Mouse (Mus musculus) splenic B cell, adult 2 months (primary cell): ENCODE data around the gene Gfy.
A peak's percentile ranks its signal among the peaks of the same experiment; 100 is the strongest.

ENCODE experiments used
- DNase-seq: peaks from one replicate; pipeline ENCODE4 v3.0.0-alpha.2; 2011; ENCODE audit warnings: low read depth, low spot score
- H3K27me3 ChIP-seq: 2 replicates; pipeline ENCODE4 v1.6.1; 2012; ENCODE audit warnings: mild to moderate bottlenecking, low read length, moderate library complexity, mixed read lengths; ENCODE audit not compliant: control insufficient read depth, poor library complexity, insufficient read depth, severe bottlenecking
- H3K36me3 ChIP-seq: 2 replicates; pipeline ENCODE4 v1.6.1; 2012; ENCODE audit warnings: mild to moderate bottlenecking, low read length, moderate library complexity, mixed read lengths; ENCODE audit not compliant: control insufficient read depth, poor library complexity, insufficient read depth, severe bottlenecking

Gfy gene

DNA sequence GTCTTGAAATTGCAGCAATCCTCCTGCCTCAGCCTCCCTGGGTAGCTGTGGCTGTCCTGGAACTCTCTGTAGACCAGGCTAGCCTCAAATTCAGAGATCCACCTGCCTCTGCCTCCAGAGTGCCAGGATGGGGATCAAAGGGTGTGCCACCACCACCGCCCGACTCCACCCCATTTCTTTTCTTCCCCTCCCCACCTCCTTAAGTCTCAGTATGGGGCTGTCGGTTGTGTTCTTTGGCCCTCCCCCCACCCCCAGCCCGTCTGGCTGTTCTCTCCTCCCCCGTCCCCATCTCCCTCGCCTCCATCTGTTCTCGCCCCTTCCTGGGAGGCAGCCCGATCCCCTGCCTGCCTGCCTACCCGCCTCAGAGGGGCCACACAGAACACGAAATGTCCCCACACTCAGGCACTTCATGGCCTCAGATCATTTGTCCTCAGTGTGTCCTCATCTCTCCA lies 12.4 kb downstream of the Gfy start:
- no peaks in the 10 kb centered on the region for H3K27me3 ChIP-seq
- no peak for DNase-seq
- no peaks in the 10 kb centered on the region for H3K36me3 ChIP-seq

- Histone ChIP-seq H3K27me3 (no peaks in the 10 kb centered on the region), H3K36me3 (no peaks in the 10 kb centered on the region)
- DNase-seq, result no peak
Measured at GRCm38 (mm10) chr7:45165701-45166100, 13.7 kb downstream of the Gfy start.

- Histone ChIP-seq H3K36me3 (no peaks in the 10 kb centered on the region; the same call in 1 of the 2 replicates), H3K27me3 (no peaks in the 10 kb centered on the region)
- DNase-seq, result no peak
Measured at GRCm38 (mm10) chr7:45164833-45165232, 14.5 kb downstream of the Gfy start.

GRCm38 (mm10) chr7:45163735-45164490 lies 15.5 kb downstream of the Gfy start, which contains the start of gene Slc17a7:
Gene Slc17a7, plus strand, starts transcription at chr7:45163949.
- Histone ChIP-seq H3K27me3 (no peaks in the 10 kb centered on the region), H3K36me3 (no peaks in the 10 kb centered on the region; the same call in 1 of the 2 replicates)
- peak; percentile 49 for DNase-seq

DNA sequence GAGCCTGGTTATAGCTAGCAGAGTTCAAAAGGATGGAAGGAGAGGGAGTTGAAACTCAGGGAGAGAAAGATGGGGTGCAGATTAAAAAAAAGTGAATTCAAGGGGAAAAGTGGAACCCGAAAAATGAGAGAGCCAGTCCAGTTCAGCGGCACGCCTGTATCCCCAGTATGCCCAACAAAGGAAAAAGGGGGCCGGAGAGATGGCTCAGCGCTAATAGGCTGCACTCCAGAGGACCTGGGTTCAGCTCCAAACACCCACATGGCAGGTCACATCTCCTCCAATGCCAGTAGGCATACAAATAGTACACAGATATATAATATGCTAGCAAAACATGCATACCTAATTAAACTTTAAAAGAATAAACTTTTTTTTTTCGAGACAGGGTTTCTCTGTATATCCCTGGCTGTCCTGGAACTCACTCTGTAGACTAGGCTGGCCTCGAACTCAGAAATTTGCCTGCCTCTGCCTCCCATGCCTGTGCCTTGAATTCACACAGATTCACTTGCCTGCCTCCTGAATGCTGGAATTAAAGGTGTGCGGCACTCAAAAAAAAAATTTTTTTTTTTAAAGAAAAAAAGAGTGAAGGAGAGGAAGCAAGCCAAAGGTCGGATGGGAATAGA lies 16.3 kb downstream of the Gfy start:
- Histone ChIP-seq H3K36me3 (no peaks in the 10 kb centered on the region; the same call in 1 of the 2 replicates), H3K27me3 (no peaks in the 10 kb centered on the region)
- no peak for DNase-seq

- DNase-seq, result no peak
- H3K27me3 ChIP-seq, result no peaks in the 10 kb centered on the region
- H3K36me3 ChIP-seq, result no peaks in the 10 kb centered on the region; the same call in 1 of the 2 replicates
Measured at GRCm38 (mm10) chr7:45162551-45162950, 16.8 kb downstream of the Gfy start.

DNA sequence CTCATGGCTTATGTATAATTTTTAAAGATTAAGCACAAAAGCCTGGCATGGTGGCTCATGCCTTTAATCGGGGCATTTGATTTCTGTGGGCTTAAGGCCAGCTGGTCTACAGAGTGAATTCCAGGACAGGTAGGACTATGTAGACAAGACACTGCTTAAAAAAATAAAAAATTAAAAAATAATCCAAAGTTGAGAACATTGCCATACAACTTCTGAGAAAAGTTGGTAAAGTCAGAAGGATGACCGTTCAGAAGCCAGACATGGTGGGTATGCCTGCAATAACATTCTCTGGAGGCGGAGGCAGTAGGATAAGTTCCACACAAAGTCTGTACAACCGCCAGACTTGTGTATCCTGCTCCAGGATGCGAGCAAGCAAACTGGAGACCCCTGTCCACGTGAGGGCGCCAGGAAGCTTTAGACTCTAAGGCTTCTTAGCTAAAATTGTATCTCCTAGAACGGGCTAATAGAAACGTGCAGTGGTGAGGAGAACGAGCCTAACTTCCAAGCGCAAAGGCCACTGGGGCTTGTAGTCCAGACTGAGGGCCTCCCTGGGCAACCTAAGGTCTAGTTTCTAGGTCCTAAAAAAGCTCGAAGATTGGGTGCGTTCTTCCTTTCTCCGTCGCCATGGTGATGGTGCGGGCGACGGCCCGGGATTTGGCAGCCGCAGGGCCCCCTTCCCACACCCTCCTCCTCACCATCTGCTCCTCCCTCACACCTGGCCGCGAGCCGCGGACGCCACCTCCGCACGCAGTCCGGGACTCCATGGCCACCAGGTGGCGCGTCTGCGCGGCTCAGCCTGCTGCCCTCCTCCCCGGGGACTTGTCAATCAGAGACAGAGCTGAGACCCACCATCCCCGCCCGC lies 17.5 kb downstream of the Gfy start:
- Histone ChIP-seq H3K36me3 (no peaks in the 10 kb centered on the region; the same call in 1 of the 2 replicates), H3K27me3 (no peaks in the 10 kb centered on the region)
- DNase-seq, result peak; percentile 90

DNA sequence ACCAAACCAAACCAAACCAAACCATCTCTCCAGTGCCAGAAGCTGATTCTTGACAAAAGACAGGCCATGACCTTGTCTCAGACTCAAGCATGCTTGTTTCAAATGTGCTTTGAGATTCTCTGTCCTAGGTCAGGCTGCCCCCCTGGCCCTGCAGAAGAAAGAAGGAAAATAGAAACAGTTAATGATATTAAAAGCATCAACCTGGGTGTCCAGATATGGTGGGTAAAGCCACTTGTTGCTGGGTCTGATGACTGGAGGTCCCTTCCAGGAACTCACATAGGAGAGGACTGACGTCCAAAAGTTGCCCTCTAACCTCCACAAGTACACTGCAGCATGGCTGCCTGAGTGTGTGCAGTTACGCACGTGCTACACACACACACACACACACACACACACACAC lies 18.5 kb downstream of the Gfy start:
- no peaks in the 10 kb centered on the region for H3K27me3 ChIP-seq
- no peak for DNase-seq
- H3K36me3 ChIP-seq, result no peaks in the 10 kb centered on the region; the same call in 1 of the 2 replicates

DNA sequence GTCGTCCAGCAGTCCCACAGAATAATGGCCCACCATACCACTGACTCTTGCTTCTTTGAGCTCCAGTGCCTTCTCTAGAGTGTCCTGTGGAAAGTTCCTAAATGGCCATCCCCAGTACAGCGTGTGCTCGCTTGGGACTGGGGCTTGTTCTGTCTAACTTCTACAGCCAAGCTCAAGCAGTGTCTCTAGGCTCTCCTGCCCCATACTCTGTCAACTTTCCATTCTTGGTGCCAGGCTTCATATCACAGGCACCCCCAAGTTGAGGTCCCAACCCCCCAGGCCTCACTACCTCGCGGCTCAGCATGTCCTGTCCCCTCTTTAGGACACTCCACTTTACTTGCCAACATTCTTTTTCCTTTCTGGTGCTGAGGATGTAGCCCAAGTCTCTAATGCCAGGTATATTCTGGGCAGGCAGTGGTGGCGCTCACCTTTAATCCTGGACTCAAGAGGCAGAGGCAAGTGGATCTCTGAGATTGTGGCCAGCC lies 19.0 kb downstream of the Gfy start:
- Histone ChIP-seq H3K27me3 (no peaks in the 10 kb centered on the region), H3K36me3 (no peaks in the 10 kb centered on the region; the same call in 1 of the 2 replicates)
- DNase-seq, result no peak

DNA sequence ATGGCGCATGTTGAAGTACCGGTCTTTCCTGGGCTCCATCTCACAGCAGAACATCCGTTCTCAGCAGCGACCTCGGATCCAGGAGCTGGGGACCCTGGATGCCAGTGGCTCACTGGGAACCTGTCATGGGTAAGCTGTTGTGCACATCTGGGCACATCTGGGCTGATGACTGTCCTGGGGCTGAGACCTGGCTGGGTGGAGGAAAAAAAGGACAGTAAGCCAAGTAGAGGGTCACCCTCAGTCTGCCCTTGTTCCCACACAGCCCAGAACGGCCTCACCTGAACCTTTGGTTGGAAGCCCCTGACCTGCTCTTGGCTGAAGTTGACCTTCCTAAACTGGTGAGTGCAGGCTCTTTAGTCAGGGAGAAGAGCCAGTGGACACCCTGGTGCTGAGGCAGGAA lies 20.4 kb downstream of the Gfy start:
- H3K36me3 ChIP-seq, result no peaks in the 10 kb centered on the region; the same call in 1 of the 2 replicates
- DNase-seq, result no peak
- no peaks in the 10 kb centered on the region for H3K27me3 ChIP-seq

DNA sequence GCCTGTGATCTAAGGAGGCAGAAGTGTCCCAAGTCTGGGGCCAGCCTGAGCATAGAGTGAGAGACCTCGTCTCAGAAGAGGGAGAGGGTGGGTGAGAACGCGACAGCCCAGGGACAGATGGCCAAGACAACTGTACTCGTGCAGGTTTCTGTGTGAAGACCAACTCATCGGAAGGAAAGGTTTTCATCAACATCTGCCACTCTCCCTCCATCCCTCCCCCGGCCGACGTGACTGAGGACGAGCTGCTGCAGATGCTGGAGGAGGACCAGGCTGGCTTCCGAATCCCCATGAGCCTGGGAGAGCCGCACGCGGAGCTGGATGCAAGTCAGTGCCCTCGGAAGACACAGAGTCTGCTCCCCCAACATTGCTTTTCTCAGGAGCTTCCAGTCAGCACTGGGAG lies 21.9 kb downstream of the Gfy start:
- H3K27me3 ChIP-seq, result no peaks in the 10 kb centered on the region
- no peaks in the 10 kb centered on the region; the same call in 1 of the 2 replicates for H3K36me3 ChIP-seq
- DNase-seq, result no peak

- DNase-seq, result no peak
- Histone ChIP-seq H3K36me3 (no peaks in the 10 kb centered on the region; the same call in 1 of the 2 replicates), H3K27me3 (no peaks in the 10 kb centered on the region)
Measured at GRCm38 (mm10) chr7:45156206-45156605, 23.2 kb downstream of the Gfy start.

- Histone ChIP-seq H3K36me3 (no peaks in the 10 kb centered on the region; the same call in 1 of the 2 replicates), H3K27me3 (no peaks in the 10 kb centered on the region)
- DNase-seq, result no peak
Measured at GRCm38 (mm10) chr7:45155590-45155989, 23.8 kb downstream of the Gfy start.

DNA sequence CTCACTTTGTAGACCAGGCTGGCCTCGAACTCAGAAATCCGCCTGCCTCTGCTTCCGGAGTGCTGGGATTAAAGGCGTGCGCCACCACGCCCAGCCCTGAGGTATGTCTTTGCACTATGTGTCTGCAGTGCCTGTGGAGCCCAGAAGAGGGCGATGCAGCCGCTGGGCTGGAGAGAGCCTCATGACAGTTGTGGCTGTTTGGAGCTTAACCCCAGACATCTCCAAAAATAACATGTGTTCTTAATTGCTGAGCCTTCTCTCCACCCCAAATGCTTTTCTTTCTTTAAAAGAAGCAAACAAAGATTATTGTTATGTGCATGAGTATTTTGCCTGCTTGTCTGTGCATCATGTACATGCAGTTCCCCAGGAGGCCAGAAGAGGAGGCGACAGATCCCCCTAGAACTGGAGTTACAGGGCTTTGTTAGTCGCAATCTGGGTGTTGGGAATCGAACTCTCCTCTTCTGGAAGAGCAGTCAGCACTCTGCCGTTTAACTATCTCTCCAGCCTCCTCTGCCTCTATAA lies 24.3 kb downstream of the Gfy start:
- H3K27me3 ChIP-seq, result no peaks in the 10 kb centered on the region
- DNase-seq, result peak; percentile 64
- H3K36me3 ChIP-seq, result no peaks in the 10 kb centered on the region; the same call in 1 of the 2 replicates
